Mouse (Mus musculus): ENCODE results near the gene Wdr13. TPM values are rescaled to one million over a fixed set of nuclear protein-coding genes. Genes with fewer than 3 reads are reported as not detected.
A peak's percentile ranks its signal among the peaks of the same experiment; 100 is the strongest.

Gene Wdr13
- 19.7 and 19.8 TPM in 2 replicates for polyA plus RNA-seq (2016; fragmentation: Nextera tagmentation; extraction: Ambion mirVana)

- peaks cover 24% of the 10 kb centered on the region for H3K36me3 ChIP-seq (replicated peaks)
- H3K27me3 ChIP-seq (replicated peaks; ENCODE audit: low read depth, poor library complexity, severe bottlenecking): no peaks in the 10 kb centered on the region
- peak; percentile 90 for DNase-seq (ENCODE audit: low spot score)
- 0 out of 2 replicates have a peak, but pooled peaks cover 3% of the 10 kb centered on the region for H3K4me1 ChIP-seq
- H3K27ac ChIP-seq (replicated peaks): peak within 1 kb of the TSS; percentile 89
- peak within 1 kb of the TSS; percentile 65 for H3K4me3 ChIP-seq
- WGBS: 17% methylated on average over 40 of the region's 40 CpGs
- peaks cover 5% of the 10 kb centered on the region; the same call in 1 of the 2 replicates for H3K9me3 ChIP-seq
Measured at GRCm38 (mm10) chrX:8132017-8132976, at the start of gene Wdr13. Gene Wdr13, minus strand, starts transcription at chrX:8132892.

- WGBS: 90% methylated on average over 5 of the region's 5 CpGs
Measured at GRCm38 (mm10) chrX:8179646-8180045, 47.0 kb upstream of the Wdr13 start.

GRCm38 (mm10) chrX:8178871-8179270 lies 46.2 kb upstream of the Wdr13 start:
- no peak overlapping the region for H3K27ac ChIP-seq (replicated peaks)
- H3K36me3 ChIP-seq (replicated peaks): no peaks in the 10 kb centered on the region
- WGBS: 92% methylated on average over 2 of the region's 2 CpGs
- no peak for DNase-seq (ENCODE audit: low spot score)
- no peak overlapping the region for H3K4me3 ChIP-seq
- no peaks in the 10 kb centered on the region for H3K9me3 ChIP-seq
- H3K4me1 ChIP-seq: no peaks in the 10 kb centered on the region
- H3K27me3 ChIP-seq (replicated peaks; ENCODE audit: low read depth, poor library complexity, severe bottlenecking): no peaks in the 10 kb centered on the region

More at GRCm38 (mm10) chrX:8179646-8180045, 47.0 kb upstream of the Wdr13 start:
- H3K9me3 ChIP-seq: no peaks in the 10 kb centered on the region
- no peaks in the 10 kb centered on the region for H3K4me1 ChIP-seq
- H3K27me3 ChIP-seq (replicated peaks; ENCODE audit: low read depth, poor library complexity, severe bottlenecking): no peaks in the 10 kb centered on the region
- H3K27ac ChIP-seq (replicated peaks): no peak overlapping the region
- no peak for DNase-seq (ENCODE audit: low spot score)
- no peak overlapping the region for H3K4me3 ChIP-seq
- H3K36me3 ChIP-seq (replicated peaks): no peaks in the 10 kb centered on the region

GRCm38 (mm10) chrX:8175504-8176385 lies 43.1 kb upstream of the Wdr13 start, which contains the start of gene Tbc1d25:
Gene Tbc1d25, minus strand, starts transcription at chrX:8176181.
- WGBS: 10% methylated on average over 56 of the region's 56 CpGs
- H3K27ac ChIP-seq (replicated peaks): peak within 1 kb of the TSS; percentile 80
- no peaks in the 10 kb centered on the region for H3K9me3 ChIP-seq
- peak; percentile 87 for DNase-seq (ENCODE audit: low spot score)
- H3K36me3 ChIP-seq (replicated peaks): peaks cover 5% of the 10 kb centered on the region; the same call in 1 of the 2 replicates
- no peaks in the 10 kb centered on the region for H3K27me3 ChIP-seq (replicated peaks; ENCODE audit: low read depth, poor library complexity, severe bottlenecking)
- no peaks in the 10 kb centered on the region for H3K4me1 ChIP-seq
- peak within 1 kb of the TSS; percentile 65 for H3K4me3 ChIP-seq

GRCm38 (mm10) chrX:8175169-8175503 lies 42.4 kb upstream of the Wdr13 start:
- peaks cover 5% of the 10 kb centered on the region; the same call in 1 of the 2 replicates for H3K36me3 ChIP-seq (replicated peaks)
- DNase-seq (ENCODE audit: low spot score): no peak
- peak overlapping the region; percentile 65 for H3K4me3 ChIP-seq
- no peaks in the 10 kb centered on the region for H3K4me1 ChIP-seq
- peak overlapping the region; percentile 80 for H3K27ac ChIP-seq (replicated peaks)
- no peaks in the 10 kb centered on the region for H3K27me3 ChIP-seq (replicated peaks; ENCODE audit: low read depth, poor library complexity, severe bottlenecking)
- 15% methylated on average over 4 of the region's 4 CpGs for WGBS
- no peaks in the 10 kb centered on the region for H3K9me3 ChIP-seq

- Histone ChIP-seq H3K4me3 (no peak overlapping the region), H3K36me3 (replicated peaks) (peaks cover 8% of the 10 kb centered on the region; the same call in 1 of the 2 replicates), H3K4me1 (no peaks in the 10 kb centered on the region), H3K27ac (replicated peaks) (no peak overlapping the region), H3K27me3 (replicated peaks; ENCODE audit: low read depth, poor library complexity, severe bottlenecking) (no peaks in the 10 kb centered on the region), H3K9me3 (no peaks in the 10 kb centered on the region)
- DNase-seq (ENCODE audit: low spot score): no peak
- WGBS: 89% methylated on average over 10 of the region's 10 CpGs
Measured at GRCm38 (mm10) chrX:8167716-8168647, 35.3 kb upstream of the Wdr13 start.

- 86% methylated on average over 4 of the region's 4 CpGs for WGBS
- H3K4me3 ChIP-seq: no peak overlapping the region
Measured at GRCm38 (mm10) chrX:8164471-8164870, 31.8 kb upstream of the Wdr13 start.

GRCm38 (mm10) chrX:8163076-8163475 lies 30.4 kb upstream of the Wdr13 start:
- peaks cover 9% of the 10 kb centered on the region; the same call in 1 of the 2 replicates for H3K36me3 ChIP-seq (replicated peaks)
- H3K27me3 ChIP-seq (replicated peaks; ENCODE audit: low read depth, poor library complexity, severe bottlenecking): no peaks in the 10 kb centered on the region
- no peaks in the 10 kb centered on the region for H3K4me1 ChIP-seq
- no peak overlapping the region for H3K27ac ChIP-seq (replicated peaks)
- H3K9me3 ChIP-seq: no peaks in the 10 kb centered on the region
- 93% methylated on average over 5 of the region's 5 CpGs for WGBS
- no peak for DNase-seq (ENCODE audit: low spot score)
- no peak overlapping the region for H3K4me3 ChIP-seq

More at GRCm38 (mm10) chrX:8164471-8164870, 31.8 kb upstream of the Wdr13 start:
- Histone ChIP-seq H3K27ac (replicated peaks) (no peak overlapping the region), H3K9me3 (no peaks in the 10 kb centered on the region), H3K27me3 (replicated peaks; ENCODE audit: low read depth, poor library complexity, severe bottlenecking) (no peaks in the 10 kb centered on the region), H3K4me1 (no peaks in the 10 kb centered on the region), H3K36me3 (replicated peaks) (0 out of 2 replicates have a peak, but pooled peaks cover 3% of the 10 kb centered on the region)
- no peak for DNase-seq (ENCODE audit: low spot score)

GRCm38 (mm10) chrX:8145153-8145991 lies 12.7 kb upstream of the Wdr13 start, which contains the start of gene Rbm3:
Gene Rbm3, minus strand, starts transcription at chrX:8145880.
- H3K27ac ChIP-seq (replicated peaks): peak within 1 kb of the TSS; percentile 96
- DNase-seq (ENCODE audit: low spot score): peak; percentile 89
- H3K4me1 ChIP-seq: peaks cover 10% of the 10 kb centered on the region
- WGBS: 21% methylated on average over 65 of the region's 65 CpGs
- peaks cover 38% of the 10 kb centered on the region for H3K36me3 ChIP-seq (replicated peaks)
- peaks cover 7% of the 10 kb centered on the region; the same call in 1 of the 2 replicates for H3K9me3 ChIP-seq
- H3K27me3 ChIP-seq (replicated peaks; ENCODE audit: low read depth, poor library complexity, severe bottlenecking): no peaks in the 10 kb centered on the region
- H3K4me3 ChIP-seq: peak within 1 kb of the TSS; percentile 72

GRCm38 (mm10) chrX:8143750-8144149 lies 11.1 kb upstream of the Wdr13 start:
- Histone ChIP-seq H3K9me3 (peaks cover 7% of the 10 kb centered on the region; the same call in 1 of the 2 replicates), H3K27ac (replicated peaks) (peak overlapping the region; percentile 96; the same call in 1 of the 2 replicates), H3K4me1 (peaks cover 10% of the 10 kb centered on the region), H3K4me3 (peak overlapping the region; percentile 72), H3K36me3 (replicated peaks) (peaks cover 52% of the 10 kb centered on the region), H3K27me3 (replicated peaks; ENCODE audit: low read depth, poor library complexity, severe bottlenecking) (no peaks in the 10 kb centered on the region)
- DNase-seq (ENCODE audit: low spot score): no peak
- 82% methylated on average over 7 of the region's 7 CpGs for WGBS
